8 mouse cellular contexts compared by ENCODE assay signal in the genomic region with DNA sequence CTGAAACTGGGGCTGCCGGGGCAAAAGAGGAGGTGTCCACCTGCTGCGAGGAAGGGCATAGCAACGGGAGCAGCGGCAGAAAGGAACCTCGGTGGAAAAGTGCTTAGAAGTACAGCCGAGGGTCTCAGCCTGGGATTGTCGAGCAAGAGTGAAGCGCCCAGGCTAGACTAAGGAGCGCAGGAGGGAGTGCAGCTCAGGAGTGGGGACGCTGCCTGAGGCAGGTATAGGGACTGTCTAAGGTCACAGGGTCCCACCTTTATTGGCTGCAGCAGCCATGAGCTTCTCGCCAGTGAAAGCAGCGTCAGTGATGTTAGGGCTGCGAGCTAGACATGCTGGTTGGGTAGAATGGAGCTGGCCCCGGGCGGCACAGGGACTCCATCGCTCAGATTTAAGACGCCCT. TPM values are rescaled to one million over a fixed set of nuclear protein-coding genes. Genes with fewer than 3 reads are reported as not detected.
DNase-seq lines count a peak whose midpoint lies in the region; ATAC-seq and TF ChIP-seq lines count a peak whose summit lies in the region.

No protein-coding gene starts in this region.

- no peak for TF ChIP-seq POLR2A in bone marrow macrophage, adult 2 months (IDR thresholded peaks at IDR 0.05; ENCODE audit: borderline replicate concordance, low read depth, low read length)
- TF ChIP-seq POLR2A in thymus, adult 2 months (IDR thresholded peaks at IDR 0.05; ENCODE audit: control insufficient read depth, extremely low read depth, insufficient read depth, low read length, poor library complexity), result no peak

- peak overlapping the region; percentile 87 for H3K4me2 ChIP-seq in heart, embryonic 15.5 days
- H3K4me2 ChIP-seq in hindbrain, embryonic 15.5 days, result peak overlapping the region; percentile 88
- peak overlapping the region; percentile 75 for H3K4me2 ChIP-seq in midbrain, embryonic 13.5 days (replicated peaks)

- no peaks in the 10 kb centered on the region for H3K36me3 ChIP-seq in heart, embryonic 15.5 days
- H3K36me3 ChIP-seq in hindbrain, embryonic 15.5 days, result no peaks in the 10 kb centered on the region
- no peaks in the 10 kb centered on the region for H3K36me3 ChIP-seq in midbrain, embryonic 13.5 days
- no peaks in the 10 kb centered on the region for H3K36me3 ChIP-seq in thymus, adult 2 months (ENCODE audit: control insufficient read depth, insufficient read depth, low read length)

- 2% methylated on average over 17 of the region's 17 CpGs for WGBS in heart, embryonic 15.5 days
- WGBS in hindbrain, embryonic 15.5 days, result 2% methylated on average over 17 of the region's 17 CpGs
- WGBS in midbrain, embryonic 13.5 days, result 1% methylated on average over 17 of the region's 17 CpGs
- WGBS in thymus, adult 2 months, result 4% methylated on average over 17 of the region's 17 CpGs

- DNase-seq in heart, postnatal 25 days (ENCODE audit: low spot score), result no peak
- DNase-seq in thymus, adult 2 months, result no peak
- no peak for DNase-seq in ovary, postnatal 10 days (ENCODE audit: low spot score)

- H3K27me3 ChIP-seq in heart, embryonic 15.5 days, result peaks cover 61% of the 10 kb centered on the region
- peaks cover 44% of the 10 kb centered on the region for H3K27me3 ChIP-seq in hindbrain, embryonic 15.5 days
- peaks cover 52% of the 10 kb centered on the region for H3K27me3 ChIP-seq in midbrain, embryonic 13.5 days
- H3K27me3 ChIP-seq in thymus, adult 2 months (ENCODE audit: control insufficient read depth, insufficient read depth, low read length), result peaks cover 27% of the 10 kb centered on the region

- peaks cover 22% of the 10 kb centered on the region for H3K4me1 ChIP-seq in heart, embryonic 15.5 days (replicated peaks)
- H3K4me1 ChIP-seq in bone marrow macrophage, adult 2 months (ENCODE audit: control insufficient read depth, insufficient read depth, low read length), result peaks cover 5% of the 10 kb centered on the region
- peaks cover 16% of the 10 kb centered on the region for H3K4me1 ChIP-seq in hindbrain, embryonic 15.5 days (replicated peaks)
- peaks cover 14% of the 10 kb centered on the region for H3K4me1 ChIP-seq in midbrain, embryonic 13.5 days (replicated peaks)
- H3K4me1 ChIP-seq in thymus, adult 2 months (replicated peaks; ENCODE audit: control insufficient read depth, insufficient read depth, low read length), result peaks cover 12% of the 10 kb centered on the region

- intact Hi-C loops in heart, postnatal 25 days (cut with DNase I), result no loop called here

- no peak overlapping the region for H3K27ac ChIP-seq in heart, embryonic 15.5 days
- no peak overlapping the region for H3K27ac ChIP-seq in bone marrow macrophage, adult 2 months (ENCODE audit: insufficient read depth, low read depth, low read length)
- no peak overlapping the region for H3K27ac ChIP-seq in hindbrain, embryonic 15.5 days (replicated peaks)
- H3K27ac ChIP-seq in midbrain, embryonic 13.5 days, result no peak overlapping the region
- H3K27ac ChIP-seq in thymus, adult 2 months (ENCODE audit: control insufficient read depth, insufficient read depth, low read length), result no peak overlapping the region

- TF ChIP-seq CTCF in bone marrow macrophage, adult 2 months (IDR thresholded peaks at IDR 0.05; ENCODE audit: low read depth, low read length), result no peak
- no peak for TF ChIP-seq CTCF in thymus, adult 2 months (IDR thresholded peaks at IDR 0.05; ENCODE audit: borderline replicate concordance, control insufficient read depth, extremely low read depth, insufficient read depth, low read length, poor library complexity)

- H3K4me3 ChIP-seq in heart, embryonic 15.5 days, result peak overlapping the region; percentile 50
- H3K4me3 ChIP-seq in bone marrow macrophage, adult 2 months (ENCODE audit: insufficient read depth, low read length), result peak overlapping the region; percentile 36
- H3K4me3 ChIP-seq in hindbrain, embryonic 15.5 days, result peak overlapping the region; percentile 44
- H3K4me3 ChIP-seq in midbrain, embryonic 13.5 days (replicated peaks), result peak overlapping the region; percentile 45
- H3K4me3 ChIP-seq in thymus, adult 2 months (ENCODE audit: control insufficient read depth, insufficient read depth, low read length), result no peak overlapping the region

- H3K9me3 ChIP-seq in heart, embryonic 15.5 days (replicated peaks), result no peaks in the 10 kb centered on the region
- H3K9me3 ChIP-seq in hindbrain, embryonic 15.5 days, result no peaks in the 10 kb centered on the region
- no peaks in the 10 kb centered on the region for H3K9me3 ChIP-seq in midbrain, embryonic 13.5 days

- ATAC-seq in heart, embryonic 15.5 days (replicated peaks; ENCODE audit: insufficient number of reproducible peaks, insufficient read depth, low FRiP score, low read depth), result no peak
- ATAC-seq in hindbrain, embryonic 15.5 days (ENCODE audit: low FRiP score, low read depth), result no peak
- ATAC-seq in midbrain, embryonic 13.5 days, result no peak
- ATAC-seq in megakaryocyte progenitor cell, adult 5-6 weeks (replicated peaks; ENCODE audit: poor library complexity), result no peak

- H3K9ac ChIP-seq in heart, embryonic 15.5 days, result 0 out of 2 replicates have a peak overlapping the region, but pooled peaks have one; percentile 31
- H3K9ac ChIP-seq in hindbrain, embryonic 15.5 days, result peak overlapping the region; percentile 44
- H3K9ac ChIP-seq in midbrain, embryonic 13.5 days (replicated peaks), result peak overlapping the region; percentile 64

RNA-seq across cellular contexts. Expression of a gene that starts 0.6 kb away (rescaled TPM):
- 0.18 and 0.25 TPM in 2 replicates for polyA plus RNA-seq in heart, embryonic 15.5 days (2015; fragmentation: Nextera tagmentation; extraction: Ambion mirVana)
- under 1 TPM; 0.36 to 0.39 TPM for total RNA-seq in heart, postnatal 25 days (2021)
- not detected in 2 replicates for polyA plus RNA-seq in bone marrow macrophage, adult 2 months (2012; ENCODE audit: insufficient read depth, insufficient read length, missing spikeins)
- polyA plus RNA-seq in hindbrain, embryonic 15.5 days (2015; fragmentation: Nextera tagmentation; extraction: Ambion mirVana), result 4.3 and 4.5 TPM in 2 replicates
- polyA plus RNA-seq in midbrain, embryonic 13.5 days (2015; fragmentation: Nextera tagmentation; extraction: Ambion mirVana), result 1.6 and 1.9 TPM in 2 replicates
- 2.1 and 3.1 TPM in 2 replicates for polyA plus RNA-seq in thymus, adult 2 months (2012; rRNA removed)
- not detected in 2 replicates for total RNA-seq in megakaryocyte progenitor cell, adult 5-6 weeks (2015)
- total RNA-seq in megakaryocyte progenitor cell, adult 5-6 weeks (2017), result not detected in 2 replicates

RNA-seq across cellular contexts. Expression of a gene that starts 15.6 kb away (rescaled TPM):
- 802 and 841 TPM in 2 replicates for polyA plus RNA-seq in heart, embryonic 15.5 days (2015; fragmentation: Nextera tagmentation; extraction: Ambion mirVana)
- 100 to 1,000 TPM; 426 to 434 TPM for total RNA-seq in heart, postnatal 25 days (2021)
- 1,467 and 1,640 TPM in 2 replicates for polyA plus RNA-seq in bone marrow macrophage, adult 2 months (2012; ENCODE audit: insufficient read depth, insufficient read length, missing spikeins)
- polyA plus RNA-seq in hindbrain, embryonic 15.5 days (2015; fragmentation: Nextera tagmentation; extraction: Ambion mirVana), result 632 and 725 TPM in 2 replicates
- polyA plus RNA-seq in midbrain, embryonic 13.5 days (2015; fragmentation: Nextera tagmentation; extraction: Ambion mirVana), result 776 and 798 TPM in 2 replicates
- 3,303 and 3,543 TPM in 2 replicates for polyA plus RNA-seq in thymus, adult 2 months (2012; rRNA removed)
- total RNA-seq in megakaryocyte progenitor cell, adult 5-6 weeks (2015), result 1,201 and 1,251 TPM in 2 replicates
- 3,072 and 3,507 TPM in 2 replicates for total RNA-seq in megakaryocyte progenitor cell, adult 5-6 weeks (2017)

RNA-seq across cellular contexts. Expression of a gene that starts 40.4 kb away (rescaled TPM):
- polyA plus RNA-seq in heart, embryonic 15.5 days (2015; fragmentation: Nextera tagmentation; extraction: Ambion mirVana), result 4.6 and 7.5 TPM in 2 replicates
- 1 to 10 TPM in 1 of 2 experiments, under 1 TPM in 1; 0.56 to 1.1 TPM for total RNA-seq in heart, postnatal 25 days (2021)
- not detected in 2 replicates for polyA plus RNA-seq in bone marrow macrophage, adult 2 months (2012; ENCODE audit: insufficient read depth, insufficient read length, missing spikeins)
- polyA plus RNA-seq in hindbrain, embryonic 15.5 days (2015; fragmentation: Nextera tagmentation; extraction: Ambion mirVana), result 1.6 TPM in 2 replicates
- polyA plus RNA-seq in midbrain, embryonic 13.5 days (2015; fragmentation: Nextera tagmentation; extraction: Ambion mirVana), result 0.77 and 1.0 TPM in 2 replicates
- polyA plus RNA-seq in thymus, adult 2 months (2012; rRNA removed), result 12.4 and 17.5 TPM in 2 replicates
- total RNA-seq in megakaryocyte progenitor cell, adult 5-6 weeks (2015), result not detected in 2 replicates
- not detected in 2 replicates for total RNA-seq in megakaryocyte progenitor cell, adult 5-6 weeks (2017)

RNA-seq across cellular contexts. Expression of a gene that starts 55.0 kb away (rescaled TPM):
- 60.1 and 64.3 TPM in 2 replicates for polyA plus RNA-seq in heart, embryonic 15.5 days (2015; fragmentation: Nextera tagmentation; extraction: Ambion mirVana)
- 10 to 100 TPM; 77.4 to 78.7 TPM for total RNA-seq in heart, postnatal 25 days (2021)
- 58.3 and 65.1 TPM in 2 replicates for polyA plus RNA-seq in bone marrow macrophage, adult 2 months (2012; ENCODE audit: insufficient read depth, insufficient read length, missing spikeins)
- 43.3 and 49.1 TPM in 2 replicates for polyA plus RNA-seq in hindbrain, embryonic 15.5 days (2015; fragmentation: Nextera tagmentation; extraction: Ambion mirVana)
- 52.0 and 52.2 TPM in 2 replicates for polyA plus RNA-seq in midbrain, embryonic 13.5 days (2015; fragmentation: Nextera tagmentation; extraction: Ambion mirVana)
- polyA plus RNA-seq in thymus, adult 2 months (2012; rRNA removed), result 126 and 145 TPM in 2 replicates
- total RNA-seq in megakaryocyte progenitor cell, adult 5-6 weeks (2015), result 33.1 and 49.6 TPM in 2 replicates
- 61.1 and 74.1 TPM in 2 replicates for total RNA-seq in megakaryocyte progenitor cell, adult 5-6 weeks (2017)
